Mouse (Mus musculus) G1E (cell line): ENCODE data around the gene Clec1b. TPM values are rescaled to one million over a fixed set of nuclear protein-coding genes. Genes with fewer than 3 reads are reported as not detected.

Source experiments
- ATAC-seq: 2 replicates; pipeline ENCODE4 v1.8.0; 2016; ENCODE audit warnings: mild to moderate bottlenecking; ENCODE audit not compliant: insufficient number of reproducible peaks, poor library complexity, low FRiP score, severe bottlenecking; ENCODE audit errors: extremely low read depth
- DNase-seq: peaks from one replicate; pipeline ENCODE4 v3.0.0; 2012; ENCODE audit warnings: low spot score
- H3K27me3 ChIP-seq: 2 replicates; pipeline ENCODE4 v1.6.1; 2012; ENCODE audit warnings: mild to moderate bottlenecking, low read length, inconsistent platforms; ENCODE audit not compliant: insufficient read depth
- H3K36me3 ChIP-seq: replicated peaks from 2 replicates; pipeline ENCODE3; 2012; ENCODE audit warnings: mild to moderate bottlenecking, inconsistent platforms
- H3K4me1 ChIP-seq: 2 replicates; pipeline ENCODE4 v1.6.1; 2012; ENCODE audit warnings: low read depth, low read length, inconsistent platforms, mixed read lengths; ENCODE audit not compliant: insufficient read depth
- H3K4me3 ChIP-seq: 2 replicates; pipeline ENCODE4 v1.5.1; 2012; ENCODE audit warnings: low read depth, mild to moderate bottlenecking, inconsistent platforms, low read length, moderate library complexity, mixed read lengths
- H3K9me3 ChIP-seq: replicated peaks from 2 replicates; pipeline ENCODE4 v1.6.1; 2012; ENCODE audit warnings: inconsistent platforms
- CTCF ChIP-seq: IDR thresholded peaks from 2 replicates; pipeline ENCODE4 v1.5.1; 2012; ENCODE audit warnings: low read depth, low read length, inconsistent platforms, mixed read lengths
- GATA1 ChIP-seq: IDR thresholded peaks from 2 replicates; pipeline ENCODE4 v1.6.1; 2012; ENCODE audit warnings: borderline replicate concordance, low read length, inconsistent platforms, mixed read lengths
- POLR2AphosphoS5 ChIP-seq: IDR thresholded peaks from 2 replicates; pipeline ENCODE4 v1.6.1; 2012; ENCODE audit warnings: low read depth, low read length, inconsistent platforms; ENCODE audit not compliant: insufficient replicate concordance
- TAL1 ChIP-seq: conservative IDR thresholded peaks from 2 replicates; pipeline ENCODE4 v1.6.1; 2012; ENCODE audit warnings: low read depth, low read length, inconsistent platforms, mixed read lengths
- polyA plus RNA-seq: library from polyadenylated mRNA; stranded (reverse); fragments of >175 nt; gene quantifications from 2 replicates; pipeline ENCODE4 v1.2.3, GENCODE M21; 2012
- total RNA-seq, 2 experiments: library from RNA; stranded (forward) in 1 of 2; stranded (reverse) in 1 of 2; fragments of 200-1000 nt in 1 of 2; fragments of >200 nt in 1 of 2; fragmentation: Nextera tagmentation in 1 of 2; gene quantifications; 2 replicates each; pipeline ENCODE4 v1.2.3; 2014 to 2017

Clec1b gene
- total and polyA plus RNA-seq, 3 experiments: 0.22 TPM; not detected in 2

DNA sequence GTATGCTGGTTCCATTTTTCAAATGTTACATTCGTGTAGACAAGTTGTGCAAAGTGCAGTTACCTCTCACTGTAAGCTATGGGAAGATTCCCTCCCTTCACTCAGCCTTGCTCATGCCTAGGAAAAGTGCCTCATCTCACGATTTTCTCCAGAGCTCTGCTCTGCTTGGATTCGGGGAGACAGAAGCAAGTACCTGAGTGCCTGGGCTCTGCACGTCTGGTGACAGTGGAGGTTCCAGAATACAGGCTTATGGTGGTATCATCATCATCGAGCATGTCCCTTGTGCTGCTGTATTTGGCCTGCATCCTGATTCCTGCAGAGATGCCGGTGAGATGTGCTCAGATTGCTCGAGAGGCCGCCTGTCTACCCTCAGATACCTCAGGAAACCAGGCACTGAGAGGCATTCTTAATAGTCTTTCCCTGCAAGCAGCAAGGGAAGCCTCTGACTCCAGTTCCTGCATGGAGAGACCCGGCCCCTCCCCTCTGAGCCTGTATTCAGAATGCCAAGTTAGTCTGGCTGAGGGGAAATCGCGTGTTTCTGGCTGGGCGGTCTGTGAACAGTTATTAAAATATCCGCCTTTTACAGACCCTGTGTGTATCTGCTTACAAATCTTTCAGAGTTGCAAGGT is 54.4 kb downstream of the Clec1b start, which contains the start of gene Clec1a:
TSS of gene Clec1a (minus strand) at position 590 of the 629 bp plus-strand sequence.
- no peak within 1 kb of the TSS for H3K4me3 ChIP-seq
- no peaks in the 10 kb centered on the region for H3K36me3 ChIP-seq
- no peaks in the 10 kb centered on the region for H3K4me1 ChIP-seq

More for the DNA sequence above, 54.4 kb downstream of the Clec1b start, which contains the start of gene Clec1a:
- H3K9me3 ChIP-seq: peaks cover 4% of the 10 kb centered on the region; the same call in 1 of the 2 replicates
- H3K27me3 ChIP-seq: no peaks in the 10 kb centered on the region
- DNase-seq (no peak), ATAC-seq (no peak)
- TF ChIP-seq GATA1: no peak
- TF ChIP-seq POLR2AphosphoS5: no peak
- no peak for TF ChIP-seq TAL1
- TF ChIP-seq CTCF: no peak

Other genes with a start within 250 kb of the Clec1b start
- gene Clec2d, start 216.7 kb upstream of the Clec1b start, total RNA-seq (2014; fragmentation: Nextera tagmentation): not detected in 2 replicates
- gene Clec2d, start 216.7 kb upstream of the Clec1b start, total RNA-seq (2017): 0.12 TPM in 1 of 2 replicates, not detected in the other
- not detected in 2 replicates for gene Clec2d, start 216.7 kb upstream of the Clec1b start, polyA plus RNA-seq
- gene Cd69, start 121.9 kb upstream of the Clec1b start, total RNA-seq (2014; fragmentation: Nextera tagmentation): not detected in 2 replicates
- 0.12 TPM in 1 of 2 replicates, not detected in the other for gene Cd69, start 121.9 kb upstream of the Clec1b start, total RNA-seq (2017)
- gene Cd69, start 121.9 kb upstream of the Clec1b start, polyA plus RNA-seq: not detected in 2 replicates
- gene 4922502D21Rik, start 65.5 kb upstream of the Clec1b start, total RNA-seq (2014; fragmentation: Nextera tagmentation): not detected in 2 replicates
- not detected in 2 replicates for gene 4922502D21Rik, start 65.5 kb upstream of the Clec1b start, total RNA-seq (2017)
- not detected in 2 replicates for gene 4922502D21Rik, start 65.5 kb upstream of the Clec1b start, polyA plus RNA-seq
- not detected in 2 replicates for gene Clec12a, start 54.6 kb upstream of the Clec1b start, total RNA-seq (2014; fragmentation: Nextera tagmentation)
- gene Clec12a, start 54.6 kb upstream of the Clec1b start, total RNA-seq (2017): 0.11 and 0.17 TPM in 2 replicates
- not detected in 2 replicates for gene Clec12a, start 54.6 kb upstream of the Clec1b start, polyA plus RNA-seq
- not detected in 2 replicates for gene Clec12b, start 11.4 kb upstream of the Clec1b start, total RNA-seq (2014; fragmentation: Nextera tagmentation)
- 0.11 TPM in 1 of 2 replicates, not detected in the other for gene Clec12b, start 11.4 kb upstream of the Clec1b start, total RNA-seq (2017)
- gene Clec12b, start 11.4 kb upstream of the Clec1b start, polyA plus RNA-seq: not detected in 2 replicates
- gene Clec9a, start 11.6 kb downstream of the Clec1b start, total RNA-seq (2014; fragmentation: Nextera tagmentation): not detected in 2 replicates
- 0.06 and 0.11 TPM in 2 replicates for gene Clec9a, start 11.6 kb downstream of the Clec1b start, total RNA-seq (2017)
- gene Clec9a, start 11.6 kb downstream of the Clec1b start, polyA plus RNA-seq: not detected in 2 replicates
- gene Clec1a, start 54.7 kb downstream of the Clec1b start, total RNA-seq (2014; fragmentation: Nextera tagmentation): not detected in 2 replicates
- under 0.01 and 0.05 TPM in 2 replicates for gene Clec1a, start 54.7 kb downstream of the Clec1b start, total RNA-seq (2017)
- gene Clec1a, start 54.7 kb downstream of the Clec1b start, polyA plus RNA-seq: not detected in 2 replicates
- gene Olr1, start 109.9 kb downstream of the Clec1b start, total RNA-seq (2014; fragmentation: Nextera tagmentation): not detected in 2 replicates
- 0.58 and 1.4 TPM in 2 replicates for gene Olr1, start 109.9 kb downstream of the Clec1b start, total RNA-seq (2017)
- not detected in 2 replicates for gene Olr1, start 109.9 kb downstream of the Clec1b start, polyA plus RNA-seq
- not detected in 2 replicates for gene Tmem52b, start 115.3 kb downstream of the Clec1b start, total RNA-seq (2014; fragmentation: Nextera tagmentation)
- gene Tmem52b, start 115.3 kb downstream of the Clec1b start, total RNA-seq (2017): 0.05 and 0.12 TPM in 2 replicates
- not detected in 2 replicates for gene Tmem52b, start 115.3 kb downstream of the Clec1b start, polyA plus RNA-seq
- gene Gabarapl1, start 135.9 kb downstream of the Clec1b start, total RNA-seq (2014; fragmentation: Nextera tagmentation): 13.0 and 17.6 TPM in 2 replicates
- gene Gabarapl1, start 135.9 kb downstream of the Clec1b start, total RNA-seq (2017): 51.7 and 67.0 TPM in 2 replicates
- gene Gabarapl1, start 135.9 kb downstream of the Clec1b start, polyA plus RNA-seq: 51.5 and 55.4 TPM in 2 replicates
- not detected in 2 replicates for gene Klre1, start 180.6 kb downstream of the Clec1b start, total RNA-seq (2014; fragmentation: Nextera tagmentation)
- gene Klre1, start 180.6 kb downstream of the Clec1b start, total RNA-seq (2017): 0.12 and 0.16 TPM in 2 replicates
- gene Klre1, start 180.6 kb downstream of the Clec1b start, polyA plus RNA-seq: not detected in 2 replicates
- not detected in 2 replicates for gene Klrd1, start 194.5 kb downstream of the Clec1b start, total RNA-seq (2014; fragmentation: Nextera tagmentation)
- not detected in 2 replicates for gene Klrd1, start 194.5 kb downstream of the Clec1b start, total RNA-seq (2017)
- gene Klrd1, start 194.5 kb downstream of the Clec1b start, polyA plus RNA-seq: not detected in 2 replicates
- gene Klrk1, start 226.6 kb downstream of the Clec1b start, total RNA-seq (2014; fragmentation: Nextera tagmentation): not detected in 2 replicates
- gene Klrk1, start 226.6 kb downstream of the Clec1b start, total RNA-seq (2017): 0.12 and 0.38 TPM in 2 replicates
- gene Klrk1, start 226.6 kb downstream of the Clec1b start, polyA plus RNA-seq: not detected in 2 replicates
- not detected in 2 replicates for gene Klrc3, start 246.0 kb downstream of the Clec1b start, total RNA-seq (2014; fragmentation: Nextera tagmentation)
- 0.27 TPM in 1 of 2 replicates, not detected in the other for gene Klrc3, start 246.0 kb downstream of the Clec1b start, total RNA-seq (2017)
- not detected in 2 replicates for gene Klrc3, start 246.0 kb downstream of the Clec1b start, polyA plus RNA-seq